Mouse (Mus musculus): ENCODE measurements around the gene Ndufa6. TPM values are rescaled to one million over a fixed set of nuclear protein-coding genes. Genes with fewer than 3 reads are reported as not detected.

Ndufa6 gene
- polyA plus RNA-seq, 1 experiment from 2014 or later: 274 TPM

DNA sequence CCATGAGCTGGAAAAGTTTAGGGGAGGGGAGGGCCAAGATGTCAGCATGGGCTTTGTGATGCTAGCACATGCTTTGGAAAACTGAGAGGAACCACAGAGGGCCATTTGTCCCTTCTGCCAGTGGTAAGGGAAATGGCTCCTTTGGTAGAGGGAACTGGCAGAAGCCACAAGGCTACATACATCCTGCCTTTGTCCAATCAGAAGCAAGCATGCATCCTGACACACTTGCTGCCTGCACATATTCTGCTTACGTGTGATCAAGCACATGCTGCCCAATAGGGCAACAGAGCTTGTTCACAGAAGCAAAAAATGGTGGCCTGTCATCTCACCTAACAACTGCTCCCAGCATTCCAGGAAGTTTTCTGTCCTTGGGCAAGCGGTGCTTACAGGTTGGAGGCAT lies 28.7 kb downstream of the Ndufa6 start:
- ATAC-seq (ENCODE audit: insufficient read depth, low FRiP score, low TSS enrichment) (no peak), DNase-seq (ENCODE audit: low spot score) (no peak)
- no peaks in the 10 kb centered on the region for H3K9me3 ChIP-seq (ENCODE audit: control insufficient read depth, low read length)
- H3K9ac ChIP-seq (ENCODE audit: low read length): no peak overlapping the region
- no peaks in the 10 kb centered on the region for H3K4me1 ChIP-seq (ENCODE audit: control insufficient read depth, insufficient read depth, low read length)
- H3K4me2 ChIP-seq (ENCODE audit: low read depth): no peak overlapping the region
- 68% methylated on average over 2 of the region's 2 CpGs for WGBS
- no peaks in the 10 kb centered on the region for H3K36me3 ChIP-seq (ENCODE audit: control insufficient read depth, insufficient read depth, low read length)
- H3K27me3 ChIP-seq (ENCODE audit: control insufficient read depth, insufficient read depth, low read length): no peaks in the 10 kb centered on the region
- no peak overlapping the region for H3K4me3 ChIP-seq (ENCODE audit: low read depth, low read length)
- no peak overlapping the region for H3K27ac ChIP-seq (ENCODE audit: low read depth, low read length)

DNA sequence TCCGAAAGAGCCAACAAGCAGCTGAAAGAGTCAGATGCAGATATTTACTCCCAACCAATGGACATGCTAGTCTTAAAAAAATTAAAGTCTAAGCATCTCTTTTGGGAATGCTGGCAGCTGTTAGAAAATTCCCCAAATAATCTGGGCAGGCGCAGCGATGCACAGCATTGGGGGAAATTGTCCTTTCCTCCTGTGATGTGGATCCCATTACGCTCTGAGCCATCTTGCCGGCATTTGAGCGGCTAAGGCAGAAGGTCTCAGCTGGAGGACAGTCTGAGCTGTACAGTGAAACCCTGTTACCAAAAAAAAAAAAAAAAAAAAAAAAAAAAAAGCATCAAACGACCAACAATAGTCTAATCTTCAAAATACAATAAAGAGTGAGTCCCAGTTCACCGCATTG lies 31.9 kb downstream of the Ndufa6 start:
- no peak overlapping the region for H3K27ac ChIP-seq (ENCODE audit: low read depth, low read length)
- no peak for ATAC-seq (ENCODE audit: insufficient read depth, low FRiP score, low TSS enrichment)
- no peak for DNase-seq (ENCODE audit: low spot score)
- 73% methylated on average over 8 of the region's 8 CpGs for WGBS
- no peaks in the 10 kb centered on the region for H3K4me1 ChIP-seq (ENCODE audit: control insufficient read depth, insufficient read depth, low read length)
- no peak overlapping the region for H3K4me3 ChIP-seq (ENCODE audit: low read depth, low read length)
- no peaks in the 10 kb centered on the region for H3K36me3 ChIP-seq (ENCODE audit: control insufficient read depth, insufficient read depth, low read length)
- no peak overlapping the region for H3K4me2 ChIP-seq (ENCODE audit: low read depth)
- H3K27me3 ChIP-seq (ENCODE audit: control insufficient read depth, insufficient read depth, low read length): no peaks in the 10 kb centered on the region
- no peak overlapping the region for H3K9ac ChIP-seq (ENCODE audit: low read length)
- H3K9me3 ChIP-seq (ENCODE audit: control insufficient read depth, low read length): no peaks in the 10 kb centered on the region

DNA sequence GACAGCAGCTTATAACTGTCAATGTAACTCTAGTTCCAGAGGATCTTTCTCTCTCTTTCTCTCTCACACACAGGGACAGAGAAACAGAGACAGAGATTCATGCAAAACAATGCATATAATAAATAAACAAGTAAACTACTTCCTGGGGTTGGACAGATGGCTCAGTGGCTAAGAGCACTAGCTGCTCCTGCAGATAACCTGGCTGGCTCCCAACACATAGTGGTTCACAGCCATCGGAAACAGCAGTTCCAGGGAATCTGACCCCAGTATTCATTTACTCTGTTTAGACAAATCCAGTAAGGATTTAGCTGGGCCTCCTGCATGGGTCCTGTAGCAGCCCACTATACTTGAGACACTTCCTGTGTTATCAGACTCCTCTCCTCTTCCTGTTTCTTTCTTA lies 34.5 kb downstream of the Ndufa6 start:
- Histone ChIP-seq H3K4me2 (ENCODE audit: low read depth) (no peak overlapping the region), H3K27me3 (ENCODE audit: control insufficient read depth, insufficient read depth, low read length) (no peaks in the 10 kb centered on the region), H3K4me1 (ENCODE audit: control insufficient read depth, insufficient read depth, low read length) (no peaks in the 10 kb centered on the region), H3K27ac (ENCODE audit: low read depth, low read length) (no peak overlapping the region), H3K9ac (ENCODE audit: low read length) (no peak overlapping the region), H3K4me3 (ENCODE audit: low read depth, low read length) (no peak overlapping the region), H3K36me3 (ENCODE audit: control insufficient read depth, insufficient read depth, low read length) (no peaks in the 10 kb centered on the region), H3K9me3 (ENCODE audit: control insufficient read depth, low read length) (no peaks in the 10 kb centered on the region)
- no peak for ATAC-seq (ENCODE audit: insufficient read depth, low FRiP score, low TSS enrichment)
- no peak for DNase-seq (ENCODE audit: low spot score)
- 81% methylated on average over 1 of the region's 1 CpGs for WGBS

DNA sequence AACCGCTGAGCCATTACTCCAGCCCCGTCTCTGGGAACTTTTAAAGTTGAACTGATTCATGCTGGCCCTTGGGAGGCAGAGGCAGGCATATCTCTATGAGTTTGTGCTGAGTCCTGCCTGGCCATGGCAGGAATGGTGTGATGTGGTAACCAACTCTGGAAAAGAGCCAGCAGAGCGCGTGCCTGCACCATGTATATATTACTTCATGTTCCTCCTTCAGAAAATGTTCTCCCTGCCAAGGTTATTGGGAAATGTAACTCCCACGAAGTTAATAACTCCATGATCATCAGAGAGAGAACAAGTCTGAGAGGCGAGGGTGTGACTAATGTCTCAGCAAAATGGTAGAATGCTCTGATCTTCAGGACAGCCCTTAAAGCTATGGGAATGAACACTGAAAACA lies 36.3 kb downstream of the Ndufa6 start:
- ATAC-seq (ENCODE audit: insufficient read depth, low FRiP score, low TSS enrichment) (no peak), DNase-seq (ENCODE audit: low spot score) (no peak)
- Histone ChIP-seq H3K4me1 (ENCODE audit: control insufficient read depth, insufficient read depth, low read length) (no peaks in the 10 kb centered on the region), H3K27me3 (ENCODE audit: control insufficient read depth, insufficient read depth, low read length) (no peaks in the 10 kb centered on the region), H3K36me3 (ENCODE audit: control insufficient read depth, insufficient read depth, low read length) (no peaks in the 10 kb centered on the region), H3K4me3 (ENCODE audit: low read depth, low read length) (no peak overlapping the region), H3K4me2 (ENCODE audit: low read depth) (no peak overlapping the region), H3K9me3 (ENCODE audit: control insufficient read depth, low read length) (no peaks in the 10 kb centered on the region), H3K9ac (ENCODE audit: low read length) (no peak overlapping the region), H3K27ac (ENCODE audit: low read depth, low read length) (no peak overlapping the region)
- 92% methylated on average over 6 of the region's 6 CpGs for WGBS

DNA sequence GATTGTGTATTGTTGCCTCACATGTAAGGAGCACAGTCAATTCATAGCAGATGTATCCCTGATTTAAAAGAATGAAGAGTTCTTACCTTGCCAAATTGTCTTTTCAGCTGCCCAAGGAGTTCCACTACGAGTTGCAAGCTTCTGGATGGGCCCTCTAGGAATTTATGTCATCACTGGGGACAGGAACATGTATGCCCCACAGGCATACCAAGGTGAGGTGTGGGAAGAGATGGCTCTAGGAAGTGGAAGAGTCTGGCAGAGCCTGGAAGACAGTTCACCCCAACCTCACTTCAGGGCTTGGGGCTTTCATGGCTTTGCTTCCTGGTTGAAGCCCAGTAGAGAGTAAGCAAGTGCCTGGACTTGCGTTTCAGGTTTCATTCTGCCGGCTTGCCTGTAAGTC lies 45.7 kb downstream of the Ndufa6 start:
- H3K4me1 ChIP-seq (ENCODE audit: control insufficient read depth, insufficient read depth, low read length): no peaks in the 10 kb centered on the region
- no peak overlapping the region for H3K27ac ChIP-seq (ENCODE audit: low read depth, low read length)
- H3K4me2 ChIP-seq (ENCODE audit: low read depth): no peak overlapping the region
- H3K9ac ChIP-seq (ENCODE audit: low read length): no peak overlapping the region
- 79% methylated on average over 3 of the region's 3 CpGs for WGBS
- H3K9me3 ChIP-seq (ENCODE audit: control insufficient read depth, low read length): no peaks in the 10 kb centered on the region
- no peaks in the 10 kb centered on the region for H3K27me3 ChIP-seq (ENCODE audit: control insufficient read depth, insufficient read depth, low read length)
- no peaks in the 10 kb centered on the region for H3K36me3 ChIP-seq (ENCODE audit: control insufficient read depth, insufficient read depth, low read length)
- no peak overlapping the region for H3K4me3 ChIP-seq (ENCODE audit: low read depth, low read length)
- ATAC-seq (ENCODE audit: insufficient read depth, low FRiP score, low TSS enrichment) (no peak), DNase-seq (ENCODE audit: low spot score) (no peak)

DNA sequence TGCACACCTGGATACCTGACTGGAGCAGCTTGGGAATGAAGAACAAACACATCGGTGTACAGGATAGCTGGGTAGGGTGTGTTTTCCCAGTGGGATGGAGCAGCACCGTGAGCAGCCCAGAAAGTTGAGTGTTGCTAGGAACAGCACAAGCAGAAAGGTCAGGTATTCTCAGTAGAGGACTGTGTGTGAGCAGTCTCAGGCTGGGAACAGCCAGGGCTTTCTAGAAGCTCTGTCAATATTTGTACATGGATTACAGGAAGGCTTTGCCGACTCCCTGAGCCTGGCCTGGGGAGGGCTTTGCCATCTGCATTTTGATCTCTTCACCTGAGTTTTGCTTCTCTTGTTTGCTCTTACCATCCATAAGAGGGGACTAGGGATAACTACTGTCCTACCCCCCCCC lies 47.0 kb downstream of the Ndufa6 start:
- DNase-seq (ENCODE audit: low spot score): no peak
- WGBS: 78% methylated on average over 3 of the region's 3 CpGs
- Histone ChIP-seq H3K27me3 (ENCODE audit: control insufficient read depth, insufficient read depth, low read length) (no peaks in the 10 kb centered on the region), H3K27ac (ENCODE audit: low read depth, low read length) (no peak overlapping the region), H3K36me3 (ENCODE audit: control insufficient read depth, insufficient read depth, low read length) (no peaks in the 10 kb centered on the region), H3K4me3 (ENCODE audit: low read depth, low read length) (no peak overlapping the region), H3K4me2 (ENCODE audit: low read depth) (no peak overlapping the region), H3K9me3 (ENCODE audit: control insufficient read depth, low read length) (no peaks in the 10 kb centered on the region), H3K9ac (ENCODE audit: low read length) (no peak overlapping the region), H3K4me1 (ENCODE audit: control insufficient read depth, insufficient read depth, low read length) (no peaks in the 10 kb centered on the region)
- ATAC-seq (ENCODE audit: insufficient read depth, low FRiP score, low TSS enrichment): no peak

Small RNA genes within 50 kb of the gene (microRNA-seq; reads per million reads assigned to microRNA genes)
- gene Mir7684: not detected

Other genes starting within 250 kb of the Ndufa6 start
- 19.7 and 23.5 TPM in 2 replicates for gene Ccdc134, start 226.4 kb downstream of the Ndufa6 start, polyA plus RNA-seq (2014; fragmentation: Nextera tagmentation; extraction: Ambion mirVana)
- gene Srebf2, start 207.1 kb downstream of the Ndufa6 start, polyA plus RNA-seq (2014; fragmentation: Nextera tagmentation; extraction: Ambion mirVana): 179 and 195 TPM in 2 replicates
- gene Shisa8, start 141.5 kb downstream of the Ndufa6 start, polyA plus RNA-seq (2014; fragmentation: Nextera tagmentation; extraction: Ambion mirVana): 0.30 and 0.46 TPM in 2 replicates
- 0.23 and 0.57 TPM in 2 replicates for gene Tnfrsf13c, start 130.0 kb downstream of the Ndufa6 start, polyA plus RNA-seq (2014; fragmentation: Nextera tagmentation; extraction: Ambion mirVana)
- 64.4 and 68.7 TPM in 2 replicates for gene Cenpm, start 109.6 kb downstream of the Ndufa6 start, polyA plus RNA-seq (2014; fragmentation: Nextera tagmentation; extraction: Ambion mirVana)
- gene 1500009C09Rik, start 101.9 kb downstream of the Ndufa6 start, polyA plus RNA-seq (2014; fragmentation: Nextera tagmentation; extraction: Ambion mirVana): 0.68 and 0.76 TPM in 2 replicates
- gene Sept3, start 79.4 kb downstream of the Ndufa6 start, polyA plus RNA-seq (2014; fragmentation: Nextera tagmentation; extraction: Ambion mirVana): 141 and 142 TPM in 2 replicates
- 0.16 and 0.27 TPM in 2 replicates for gene Wbp2nl, start 55.4 kb downstream of the Ndufa6 start, polyA plus RNA-seq (2014; fragmentation: Nextera tagmentation; extraction: Ambion mirVana)
- gene Naga, start 15.4 kb downstream of the Ndufa6 start, polyA plus RNA-seq (2014; fragmentation: Nextera tagmentation; extraction: Ambion mirVana): 24.7 and 28.0 TPM in 2 replicates
- gene Pheta2, start 15.4 kb downstream of the Ndufa6 start, polyA plus RNA-seq (2014; fragmentation: Nextera tagmentation; extraction: Ambion mirVana): 3.0 and 3.1 TPM in 2 replicates
- gene Smdt1, start 15.4 kb downstream of the Ndufa6 start, polyA plus RNA-seq (2014; fragmentation: Nextera tagmentation; extraction: Ambion mirVana): 267 and 274 TPM in 2 replicates
- gene Cyp2d22, start 25.9 kb upstream of the Ndufa6 start, polyA plus RNA-seq (2014; fragmentation: Nextera tagmentation; extraction: Ambion mirVana): 1.5 and 1.6 TPM in 2 replicates
- not detected in 2 replicates for gene Cyp2d11, start 39.7 kb upstream of the Ndufa6 start, polyA plus RNA-seq (2014; fragmentation: Nextera tagmentation; extraction: Ambion mirVana)
- not detected in 2 replicates for gene Cyp2d10, start 52.9 kb upstream of the Ndufa6 start, polyA plus RNA-seq (2014; fragmentation: Nextera tagmentation; extraction: Ambion mirVana)
- not detected in 2 replicates for gene Cyp2d9, start 79.1 kb upstream of the Ndufa6 start, polyA plus RNA-seq (2014; fragmentation: Nextera tagmentation; extraction: Ambion mirVana)
- not detected in 2 replicates for gene Cyp2d12, start 200.8 kb upstream of the Ndufa6 start, polyA plus RNA-seq (2014; fragmentation: Nextera tagmentation; extraction: Ambion mirVana)

Measured in neural tube, embryonic 11.5 days (tissue).